Mouse (Mus musculus): ENCODE results near the gene 2200002J24Rik.

Gene 2200002J24Rik

GRCm38 (mm10) chr7:30698589-30698988, at the start of gene 2200002J24Rik:
TSS of gene 2200002J24Rik (plus strand) at chr7:30698926.
- peak; percentile 55 for DNase-seq (ENCODE audit: low read depth)

GRCm38 (mm10) chr7:30649591-30650540, 48.9 kb upstream of the 2200002J24Rik start, which contains the start of gene Rbm42:
TSS of gene Rbm42 (minus strand) at chr7:30650317.
- peak; percentile 99 for DNase-seq (ENCODE audit: low read depth)

- peak; percentile 96 for DNase-seq (ENCODE audit: low read depth)
Measured at GRCm38 (mm10) chr7:30664529-30665200, 34.1 kb upstream of the 2200002J24Rik start, which contains the start of gene Haus5. TSS of gene Haus5 (minus strand) at chr7:30664994.

- DNase-seq (ENCODE audit: low read depth): peak; percentile 33
Measured at GRCm38 (mm10) chr7:30665321-30665720, 33.4 kb upstream of the 2200002J24Rik start.

GRCm38 (mm10) chr7:30669229-30669628, 29.5 kb upstream of the 2200002J24Rik start:
- peak; percentile 46 for DNase-seq (ENCODE audit: low read depth)

GRCm38 (mm10) chr7:30671480-30671879, 27.2 kb upstream of the 2200002J24Rik start, which contains the start of gene Pmis2:
TSS of gene Pmis2 (minus strand) at chr7:30671605.
- DNase-seq (ENCODE audit: low read depth): no peak

GRCm38 (mm10) chr7:30678263-30678975, 20.3 kb upstream of the 2200002J24Rik start:
- peak; percentile 73 for DNase-seq (ENCODE audit: low read depth)

GRCm38 (mm10) chr7:30681897-30682296, 16.8 kb upstream of the 2200002J24Rik start:
- DNase-seq (ENCODE audit: low read depth): no peak

- no peak for DNase-seq (ENCODE audit: low read depth)
Measured at GRCm38 (mm10) chr7:30683425-30683824, 15.3 kb upstream of the 2200002J24Rik start.

GRCm38 (mm10) chr7:30688325-30688724, 10.4 kb upstream of the 2200002J24Rik start:
- no peak for DNase-seq (ENCODE audit: low read depth)

GRCm38 (mm10) chr7:30698101-30698500, 625 bp upstream of the 2200002J24Rik start:
- no peak for DNase-seq (ENCODE audit: low read depth)

GRCm38 (mm10) chr7:30706214-30706882, 7.6 kb downstream of the 2200002J24Rik start:
- DNase-seq (ENCODE audit: low read depth): no peak

- DNase-seq (ENCODE audit: low read depth): peak; percentile 43
Measured at GRCm38 (mm10) chr7:30707441-30707840, 8.7 kb downstream of the 2200002J24Rik start.

GRCm38 (mm10) chr7:30711942-30712341, 13.2 kb downstream of the 2200002J24Rik start, which contains the start of gene Atp4a:
TSS of gene Atp4a (plus strand) at chr7:30712209.
- no peak for DNase-seq (ENCODE audit: low read depth)

- no peak for DNase-seq (ENCODE audit: low read depth)
Measured at GRCm38 (mm10) chr7:30717006-30717715, 18.4 kb downstream of the 2200002J24Rik start.

GRCm38 (mm10) chr7:30717716-30718046, 19.0 kb downstream of the 2200002J24Rik start:
- no peak for DNase-seq (ENCODE audit: low read depth)

- no peak for DNase-seq (ENCODE audit: low read depth)
Measured at GRCm38 (mm10) chr7:30719669-30720068, 20.9 kb downstream of the 2200002J24Rik start.

- DNase-seq (ENCODE audit: low read depth): no peak
Measured at GRCm38 (mm10) chr7:30721286-30721685, 22.6 kb downstream of the 2200002J24Rik start.

- no peak for DNase-seq (ENCODE audit: low read depth)
Measured at GRCm38 (mm10) chr7:30723274-30723953, 24.7 kb downstream of the 2200002J24Rik start.

GRCm38 (mm10) chr7:30728214-30728613, 29.5 kb downstream of the 2200002J24Rik start:
- DNase-seq (ENCODE audit: low read depth): no peak

Data from NIH3T3 (cell line).